Mouse (Mus musculus): ENCODE results near the gene Ssty1. TPM values are rescaled to one million over a fixed set of nuclear protein-coding genes. Genes with fewer than 3 reads are reported as not detected.

Gene Ssty1
- not detected for total RNA-seq (2023)

GRCm38 (mm10) chrY:18088816-18089215 lies at the start of gene Ssty1:
Ssty1 (plus strand) TSS chrY:18089116.

GRCm38 (mm10) chrY:18061712-18062111 lies 27.2 kb upstream of the Ssty1 start, which contains the start of gene Gm21764:
Gm21764 (minus strand) TSS chrY:18061812.

Other genes with a start within 250 kb of the Ssty1 start
- not detected for gene Gm21904, start 242.8 kb upstream of the Ssty1 start, total RNA-seq (2023)
- gene Gm20772, start 214.4 kb upstream of the Ssty1 start, total RNA-seq (2023) = not detected
- gene Gm20831, start 214.4 kb upstream of the Ssty1 start, total RNA-seq (2023) = not detected
- gene Srsy, start 151.8 kb upstream of the Ssty1 start, total RNA-seq (2023) = not detected
- not detected for gene Gm21764, start 27.3 kb upstream of the Ssty1 start, total RNA-seq (2023)